Mouse (Mus musculus) fibroblast of lung, adult 2 months (primary cell): ENCODE results near the gene Ankrd28.
"Not testable (repeated sequence)": the region's sequence is repeated elsewhere in the genome, so short reads cannot be mapped to it uniquely, and the experiment has no call there.

Experiments used
- DNase-seq: peaks from one replicate; pipeline ENCODE4 v3.0.0-alpha.2; 2011; ENCODE audit warnings: low read depth

Gene Ankrd28

DNA sequence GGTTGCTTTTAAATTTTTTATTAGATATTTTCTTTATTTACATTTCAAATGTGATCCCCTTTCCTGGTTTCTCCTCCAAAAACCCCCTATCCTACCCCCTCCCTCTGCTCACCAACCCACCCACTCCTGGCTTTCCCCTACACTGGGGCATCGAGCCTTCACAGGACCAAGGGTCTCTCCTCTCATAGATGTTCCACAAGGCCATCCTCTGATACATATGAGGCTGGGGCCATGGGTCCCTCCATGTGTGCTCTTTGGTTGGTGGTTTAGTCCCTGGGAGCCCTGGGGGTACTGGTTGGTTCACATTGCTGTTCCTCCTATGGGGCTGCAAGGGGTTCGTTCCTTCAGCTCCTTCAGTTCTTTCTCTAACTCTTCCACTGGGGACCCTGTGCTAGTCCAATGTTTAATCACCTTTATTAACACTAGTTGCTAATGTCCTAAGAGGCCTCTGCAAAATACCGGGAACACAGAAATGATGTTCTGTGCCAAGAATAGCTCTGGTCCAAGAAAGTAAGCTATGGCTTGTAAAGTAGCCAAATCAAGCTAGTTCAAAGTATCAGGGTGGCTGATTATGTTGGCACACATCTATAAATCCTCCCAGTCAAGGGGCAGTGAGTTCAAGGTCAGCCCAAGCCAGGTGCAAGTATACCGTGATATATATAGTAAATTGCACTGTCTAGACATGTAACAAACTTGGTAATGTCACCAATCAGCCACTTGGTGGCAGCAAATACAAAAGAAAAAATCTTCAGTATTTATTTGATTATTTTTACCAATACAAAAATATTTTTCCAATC lies 36.3 kb downstream of the Ankrd28 start:
- DNase-seq: no peak

DNA sequence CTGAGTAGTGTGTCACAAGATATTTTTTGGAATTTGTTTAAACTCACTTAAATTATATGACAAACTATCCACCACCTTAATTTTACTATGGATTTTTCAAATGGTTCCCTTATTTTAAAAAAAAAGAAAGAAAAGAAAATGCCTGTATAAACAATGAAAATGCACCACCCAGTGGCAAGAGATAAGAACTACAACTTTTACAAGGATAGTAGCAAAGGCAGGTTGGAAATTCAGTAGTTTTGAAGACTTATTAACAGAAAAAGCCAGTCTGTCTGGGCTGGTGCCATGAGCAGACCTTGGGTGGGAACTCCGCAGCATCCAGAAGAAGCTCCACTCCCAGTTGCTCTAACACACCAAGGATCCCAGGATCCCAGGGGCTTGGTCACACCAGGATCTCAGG lies 39.7 kb downstream of the Ankrd28 start:
- DNase-seq: no peak

DNA sequence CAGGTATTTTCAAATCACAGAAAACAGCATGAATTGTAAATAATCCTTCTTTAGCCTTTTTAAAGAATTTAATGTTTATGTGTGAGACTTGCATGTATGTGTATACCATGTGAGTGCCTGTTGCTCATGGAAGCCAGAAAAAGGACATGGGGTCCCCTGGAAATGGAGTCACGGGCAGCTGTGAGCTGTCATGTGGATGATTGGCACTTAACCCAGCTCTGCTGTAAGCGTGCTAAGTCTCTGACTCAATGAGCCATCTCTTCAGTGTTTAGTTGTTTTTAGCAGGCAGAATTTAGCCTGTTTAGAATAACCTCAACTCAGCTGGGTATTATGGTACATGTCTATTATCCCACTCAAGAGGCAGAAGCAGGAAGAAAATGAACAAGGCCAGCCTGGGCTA lies 43.5 kb downstream of the Ankrd28 start:
- no peak for DNase-seq

DNA sequence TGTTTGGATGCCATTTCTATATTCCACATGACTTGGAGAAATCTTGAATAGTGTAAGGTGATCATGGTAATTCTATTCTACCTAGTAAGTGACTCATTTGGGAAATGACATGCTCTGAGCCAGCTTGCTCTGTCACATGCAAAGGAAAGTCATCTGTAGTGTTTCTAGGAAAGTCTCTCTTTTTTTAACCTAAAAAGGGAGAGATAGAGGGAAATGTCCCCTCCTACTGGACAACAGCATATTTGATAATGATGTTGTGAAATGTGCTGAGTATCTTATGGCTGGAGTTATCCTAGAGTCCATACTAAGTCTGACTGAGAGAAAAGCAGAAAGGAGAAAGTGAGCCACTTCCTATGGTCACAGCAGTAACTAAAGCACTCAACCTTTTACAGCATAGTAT lies 44.8 kb downstream of the Ankrd28 start:
- DNase-seq: no peak

DNA sequence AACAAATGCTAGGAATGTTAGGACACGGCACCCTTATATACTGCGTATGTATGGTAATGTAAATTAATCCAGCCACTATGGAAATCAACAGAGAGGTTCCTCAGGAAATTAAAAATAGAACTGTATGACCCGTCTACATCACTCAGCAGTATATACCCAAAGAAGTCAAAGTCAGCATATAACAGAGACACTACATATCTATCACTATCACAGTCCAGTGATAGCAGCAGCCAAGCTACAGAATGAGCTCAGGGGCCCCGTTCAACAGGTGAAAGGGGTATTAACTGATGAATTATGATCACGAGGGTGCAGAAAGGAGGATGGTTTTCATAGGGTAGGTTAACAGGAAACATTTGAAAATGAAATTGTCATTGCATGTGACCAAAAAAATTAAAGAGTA lies 45.5 kb downstream of the Ankrd28 start:
- DNase-seq: no peak

DNA sequence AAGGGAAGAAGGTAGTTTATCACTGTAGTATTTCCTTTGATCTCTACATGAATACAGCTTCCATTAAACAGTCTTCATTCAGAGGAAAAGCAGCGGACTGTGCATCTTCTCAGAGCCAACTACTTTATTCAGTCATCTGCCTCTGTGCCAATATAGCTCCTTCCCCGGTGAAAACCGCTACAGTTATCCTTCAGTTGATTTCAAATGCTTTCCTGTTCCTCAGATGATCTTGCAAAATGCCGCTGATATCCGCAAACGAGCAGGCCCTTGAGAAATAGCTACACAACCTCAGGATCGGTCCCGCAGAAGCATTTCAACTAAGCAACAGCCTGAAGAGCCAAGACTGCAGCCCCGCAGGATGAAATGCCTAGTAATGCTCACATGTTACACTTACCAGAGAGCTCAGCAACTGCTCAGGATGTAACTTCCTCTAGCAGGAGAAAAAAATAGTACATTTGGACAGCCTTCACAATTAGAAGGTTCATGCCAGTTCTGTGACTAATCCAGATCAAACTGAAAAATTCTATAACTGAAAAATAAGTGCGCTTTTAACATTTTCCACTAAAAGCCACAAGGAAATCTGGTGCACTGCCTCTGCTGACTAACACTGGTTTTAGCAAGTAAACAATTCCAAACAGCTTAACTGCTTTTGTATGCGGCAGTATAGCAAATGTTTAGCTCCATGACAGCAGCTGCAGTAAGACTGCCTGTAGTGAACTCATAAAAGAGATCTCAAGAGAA lies 49.0 kb downstream of the Ankrd28 start:
- peak; percentile 80 for DNase-seq

DNA sequence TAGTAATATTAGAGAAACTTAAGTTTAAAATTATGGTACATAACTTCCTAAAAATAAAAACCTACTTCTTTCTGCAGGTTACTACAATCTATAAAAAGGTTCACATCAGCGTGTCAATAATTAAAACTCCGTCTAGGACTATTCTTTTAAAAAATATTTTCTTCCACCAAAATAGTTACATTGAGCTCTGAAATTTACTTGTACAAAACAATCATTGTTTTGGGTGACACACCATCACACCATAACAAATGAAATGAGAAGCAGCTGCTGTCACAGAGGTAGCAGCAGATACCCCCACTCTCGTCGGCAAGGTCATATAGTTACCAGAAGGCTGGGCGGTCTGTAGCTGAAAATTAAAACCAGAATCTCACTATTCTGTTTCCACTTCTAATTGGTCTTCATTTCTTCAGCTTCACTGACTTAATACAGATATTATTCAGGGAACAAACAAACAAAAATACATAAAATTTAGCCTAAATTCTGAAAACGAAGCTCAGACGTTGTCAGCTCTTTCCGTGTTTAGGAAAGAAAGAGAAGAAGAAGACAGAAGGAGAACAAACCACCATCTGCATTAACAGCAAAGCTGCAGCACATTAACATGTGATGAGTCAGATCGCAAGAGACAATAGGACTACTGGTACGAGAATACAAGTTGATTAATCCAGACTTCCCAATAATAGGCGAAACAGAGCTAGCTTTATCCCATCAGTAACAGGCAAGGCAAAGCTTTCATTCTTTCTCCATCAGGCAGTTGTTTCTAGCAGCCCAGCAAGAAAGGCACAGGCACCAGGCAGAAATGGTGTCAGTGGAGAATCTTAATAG lies 49.8 kb downstream of the Ankrd28 start:
- no peak for DNase-seq

DNA sequence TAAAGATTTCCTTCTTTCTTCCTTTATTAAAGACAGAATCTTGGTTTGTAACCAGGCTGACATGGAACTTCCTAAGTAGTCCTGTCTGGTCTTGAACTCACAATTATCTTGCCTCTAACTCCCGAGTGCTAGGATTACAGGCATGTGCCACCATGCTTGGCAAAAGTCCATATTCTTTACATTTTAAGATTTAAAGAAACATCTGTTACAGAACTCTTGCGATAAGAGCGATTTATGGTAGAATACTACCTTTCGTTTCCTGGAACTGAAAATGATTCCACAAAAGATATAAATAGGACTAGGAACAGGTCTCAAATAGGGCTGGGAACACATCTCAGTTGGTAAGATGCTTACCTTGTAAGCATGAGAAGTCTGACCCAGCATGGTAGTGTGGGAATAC lies 56.9 kb downstream of the Ankrd28 start:
- no peak for DNase-seq

DNA sequence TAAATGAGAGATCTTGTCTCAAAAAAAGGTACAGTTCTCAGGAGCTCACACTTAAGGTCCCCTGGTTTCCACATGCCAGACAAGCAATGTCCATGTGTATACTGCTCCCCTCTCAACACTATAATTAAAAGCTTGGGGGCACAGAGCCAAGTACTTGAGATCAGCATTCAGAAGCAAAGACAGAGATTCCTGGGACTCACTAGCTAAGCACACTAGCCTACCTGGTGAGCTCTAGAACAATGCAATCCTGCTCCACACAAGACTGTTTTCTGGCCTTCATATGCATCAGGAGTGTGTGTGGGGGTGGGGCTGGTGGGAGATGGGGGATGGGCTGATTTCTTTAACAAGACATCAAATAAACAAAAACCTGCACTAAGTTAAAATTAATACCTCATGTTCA lies 58.2 kb downstream of the Ankrd28 start:
- no peak for DNase-seq

DNA sequence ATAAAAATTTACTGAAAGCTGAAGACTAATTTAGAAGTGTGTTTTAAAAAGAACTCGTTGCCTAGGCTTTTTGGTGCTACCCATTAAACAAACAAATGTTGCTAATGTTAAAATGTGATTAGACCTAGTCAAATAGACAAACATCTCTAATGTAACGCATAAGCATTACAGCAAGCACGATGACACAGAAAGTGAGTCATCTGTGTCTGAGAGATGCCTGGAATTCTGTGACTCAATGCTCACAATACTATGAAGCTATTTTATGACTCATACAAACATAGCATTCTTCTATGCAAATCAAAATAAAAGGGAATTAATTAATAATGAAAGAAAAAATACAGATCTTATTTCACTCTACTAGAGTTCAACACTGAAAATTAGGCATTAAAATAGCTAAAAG lies 61.9 kb downstream of the Ankrd28 start:
- no peak for DNase-seq

DNA sequence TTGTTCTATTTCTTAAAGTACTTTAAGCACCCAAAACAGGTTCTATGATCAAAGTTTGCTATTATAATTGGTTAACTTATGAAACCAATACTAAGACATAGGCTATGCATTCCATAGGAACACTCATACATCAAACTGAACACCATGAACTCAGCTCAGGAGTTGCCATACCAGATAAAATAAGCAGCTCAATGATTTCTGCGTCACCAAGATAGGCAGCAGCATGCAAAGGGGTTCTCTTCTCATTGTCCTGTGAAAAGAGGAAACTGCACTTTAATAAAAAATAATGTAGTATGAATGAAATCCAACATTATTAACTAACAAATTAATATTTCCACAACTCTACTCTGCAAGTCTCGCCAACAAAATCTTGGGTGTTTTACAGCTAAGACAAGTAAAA lies 66.4 kb downstream of the Ankrd28 start:
- DNase-seq: no peak

DNA sequence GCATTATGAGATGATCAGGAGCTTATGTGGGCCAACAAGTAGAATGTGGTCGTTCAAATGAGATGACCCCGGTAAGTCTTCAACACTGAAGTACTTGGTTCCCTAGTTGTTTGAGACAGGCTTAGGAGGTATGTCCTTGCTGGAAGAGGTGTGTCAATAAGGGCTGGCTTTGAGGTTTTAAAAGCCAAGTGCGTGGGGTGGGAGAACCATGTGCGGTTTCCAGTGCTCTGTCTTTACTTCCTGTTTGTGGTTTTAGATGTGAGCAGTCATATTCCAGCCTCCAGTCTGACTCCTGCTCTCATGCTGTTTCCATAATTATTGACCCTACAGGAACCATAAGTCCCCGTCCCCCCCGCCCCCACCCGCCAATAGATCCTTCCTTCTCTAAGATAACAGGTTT lies 68.7 kb downstream of the Ankrd28 start:
- no peak for DNase-seq

DNA sequence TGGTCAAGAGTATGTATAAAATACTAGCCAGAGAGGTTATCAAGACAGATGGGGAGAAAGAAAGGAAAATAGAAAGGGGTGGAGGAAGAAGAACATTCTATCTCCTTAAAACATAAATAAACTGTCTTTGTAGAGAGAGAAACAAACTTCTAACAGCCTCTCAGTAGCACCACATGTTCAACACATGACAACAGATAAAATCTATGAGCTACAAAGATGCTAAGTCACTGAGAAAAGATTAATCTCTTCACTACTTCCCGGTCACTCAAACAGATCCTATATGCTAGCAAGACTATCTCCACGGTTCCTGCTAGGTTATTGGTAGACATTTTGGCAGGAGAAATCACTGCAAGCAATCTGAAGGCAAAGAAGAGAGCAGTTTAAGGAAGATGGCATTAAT lies 71.3 kb downstream of the Ankrd28 start:
- no peak for DNase-seq

DNA sequence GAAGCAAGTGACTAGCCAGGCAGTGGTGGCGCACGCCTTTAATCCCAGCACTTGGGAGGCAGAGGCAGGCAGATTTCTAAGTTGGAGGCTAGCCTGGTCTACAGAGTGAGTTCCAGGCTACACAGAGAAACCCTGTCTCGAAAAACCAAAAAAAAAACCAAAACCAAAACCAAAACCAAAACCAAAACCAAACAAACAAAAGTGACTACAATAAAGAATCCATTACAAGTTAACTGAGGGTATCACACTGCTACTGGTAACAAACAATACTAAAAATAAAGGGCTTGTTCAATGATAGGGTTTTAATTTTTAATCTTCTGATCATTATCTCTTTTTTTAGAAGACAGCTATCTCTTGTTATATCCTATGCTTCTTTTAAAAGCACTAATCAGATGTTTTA lies 72.0 kb downstream of the Ankrd28 start:
- not testable (repeated sequence) for DNase-seq

DNA sequence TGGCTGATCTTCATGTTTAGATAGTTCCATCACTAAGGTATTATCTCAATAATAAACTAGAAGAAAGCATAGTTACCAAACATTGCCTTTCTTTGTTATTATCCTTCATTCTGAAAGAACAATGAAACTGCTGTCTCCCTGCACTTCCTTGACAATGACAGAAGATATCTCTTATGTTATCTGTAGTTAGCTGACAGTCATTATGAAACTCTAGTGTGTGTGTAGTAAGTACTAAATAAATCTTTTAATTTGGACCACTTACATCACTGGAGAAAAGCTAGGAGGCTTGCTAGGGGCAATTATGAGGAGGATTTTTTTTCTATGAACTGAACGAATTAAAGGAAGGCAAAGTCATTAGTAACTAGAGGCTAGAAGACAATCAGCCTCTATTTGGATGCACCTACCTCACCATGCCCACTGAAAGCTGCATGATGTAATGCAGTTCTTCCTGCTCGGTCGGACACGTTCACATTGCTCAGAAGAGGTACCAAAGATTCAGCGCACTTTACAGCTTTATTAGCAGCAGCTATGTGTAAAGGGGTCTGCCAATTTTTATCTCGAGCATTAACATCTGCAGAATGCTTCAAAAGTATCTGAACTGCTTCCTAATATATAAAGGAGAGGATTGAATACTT lies 82.1 kb downstream of the Ankrd28 start:
- DNase-seq: no peak

DNA sequence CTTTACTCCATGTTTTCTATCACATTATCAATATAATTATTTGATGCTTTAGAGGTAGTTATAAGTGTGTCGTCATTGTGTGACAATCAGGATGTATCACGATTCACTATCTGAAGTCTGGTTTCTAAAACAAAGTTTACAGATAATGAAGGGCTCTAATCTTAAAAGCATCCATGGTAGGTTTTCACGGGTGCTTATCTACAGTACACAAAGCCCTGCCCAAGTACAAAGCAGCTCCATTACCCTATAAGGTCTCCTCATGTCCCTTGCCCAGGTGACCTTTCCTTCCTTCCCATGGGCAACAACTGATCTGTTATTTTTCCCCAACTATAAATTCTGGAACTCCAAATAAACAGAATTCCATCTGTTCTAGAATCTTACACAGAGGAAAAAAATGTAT lies 87.9 kb downstream of the Ankrd28 start:
- no peak for DNase-seq

DNA sequence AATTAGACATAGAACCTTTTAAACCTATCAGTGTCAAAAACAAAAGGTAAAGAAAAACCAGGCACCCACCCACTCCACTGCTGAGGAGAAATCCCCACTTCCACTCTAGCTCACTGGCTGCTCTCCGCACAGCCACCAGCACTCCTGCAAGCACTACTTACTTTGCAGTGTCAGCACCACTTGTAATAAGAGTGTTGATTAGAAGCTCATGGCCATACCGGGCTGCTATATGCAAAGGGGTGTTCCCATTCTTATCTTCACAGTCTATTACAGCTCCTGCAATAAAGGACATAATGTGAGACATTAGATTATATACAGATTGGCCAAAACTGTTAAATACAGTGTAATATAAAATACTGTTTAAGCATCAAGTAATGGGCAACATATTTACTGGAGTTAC lies 95.6 kb downstream of the Ankrd28 start:
- no peak for DNase-seq

DNA sequence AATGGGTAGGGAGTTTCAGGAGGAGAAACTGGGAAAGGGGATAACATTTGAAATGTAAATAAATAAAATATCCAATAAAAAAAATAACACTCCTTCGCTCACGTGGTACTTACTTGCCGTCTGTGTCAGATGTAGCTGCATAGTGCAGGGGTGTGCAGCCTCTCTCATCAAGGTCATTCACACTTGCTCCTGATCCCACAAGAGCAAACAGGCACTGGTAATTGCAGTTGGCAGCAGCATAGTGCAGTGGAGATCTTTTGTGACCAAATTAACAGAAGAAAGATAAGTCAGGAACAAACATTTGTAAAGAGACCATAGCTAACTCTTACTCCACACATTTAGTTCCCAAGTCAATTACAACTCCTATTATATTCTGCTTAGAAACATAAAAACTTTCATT lies 102.9 kb downstream of the Ankrd28 start:
- DNase-seq: no peak

DNA sequence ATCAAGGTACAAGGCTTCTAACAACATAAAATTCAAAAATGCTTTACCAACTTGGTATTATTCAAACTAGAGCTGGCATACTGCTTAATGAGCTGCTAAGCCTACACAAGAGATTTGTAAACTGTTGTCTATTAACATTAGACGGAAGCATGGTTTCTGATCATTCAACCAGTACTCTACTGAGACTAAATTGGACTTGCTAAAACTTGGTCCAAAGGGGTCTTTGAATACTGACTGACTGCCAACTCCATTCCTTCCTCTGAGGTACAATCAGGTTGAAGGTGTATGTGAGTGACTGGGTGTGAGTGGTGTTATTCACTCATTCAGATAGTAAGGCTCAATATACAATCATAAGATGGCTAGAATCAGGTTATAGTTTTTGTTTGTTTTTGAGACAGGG lies 107.7 kb downstream of the Ankrd28 start:
- DNase-seq: no peak

DNA sequence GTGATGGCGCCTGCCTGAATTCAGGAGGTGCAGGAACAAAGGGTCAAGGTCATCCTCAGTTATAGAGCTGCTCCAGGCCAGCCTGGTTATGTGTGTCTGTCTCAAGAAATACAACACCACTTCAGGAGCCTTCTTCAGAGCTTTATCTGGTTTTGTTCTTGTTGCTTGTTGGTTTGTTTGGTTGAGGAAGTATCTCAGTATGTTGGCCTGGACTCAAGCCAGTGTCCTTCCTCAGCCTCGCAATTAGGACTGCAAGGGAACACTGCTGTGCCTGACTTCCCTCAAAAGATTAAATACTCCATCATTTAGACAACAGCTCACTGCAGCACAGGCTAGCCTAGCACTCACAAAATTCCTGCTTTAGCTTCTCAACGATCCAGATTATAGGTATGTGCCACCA lies 109.2 kb downstream of the Ankrd28 start:
- DNase-seq: no peak

DNA sequence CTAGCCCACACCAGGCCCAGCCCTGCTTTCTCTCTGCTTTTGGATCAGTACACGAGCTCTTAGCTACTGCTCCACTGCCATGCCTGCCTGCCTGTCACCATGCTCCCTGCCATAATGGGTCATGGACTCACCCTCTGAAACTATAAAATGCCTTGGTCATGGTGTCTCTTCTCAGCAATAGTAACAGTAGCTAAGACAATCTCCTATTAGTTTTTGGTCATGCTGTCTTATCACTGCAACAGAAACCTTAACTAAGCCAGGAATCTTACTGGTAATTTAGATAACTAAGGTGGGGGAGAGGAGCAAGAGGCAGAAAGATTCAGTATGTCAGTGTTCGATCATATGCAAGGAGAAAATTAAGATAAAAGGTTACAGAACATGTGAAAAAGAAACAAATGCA lies 112.1 kb downstream of the Ankrd28 start:
- no peak for DNase-seq

DNA sequence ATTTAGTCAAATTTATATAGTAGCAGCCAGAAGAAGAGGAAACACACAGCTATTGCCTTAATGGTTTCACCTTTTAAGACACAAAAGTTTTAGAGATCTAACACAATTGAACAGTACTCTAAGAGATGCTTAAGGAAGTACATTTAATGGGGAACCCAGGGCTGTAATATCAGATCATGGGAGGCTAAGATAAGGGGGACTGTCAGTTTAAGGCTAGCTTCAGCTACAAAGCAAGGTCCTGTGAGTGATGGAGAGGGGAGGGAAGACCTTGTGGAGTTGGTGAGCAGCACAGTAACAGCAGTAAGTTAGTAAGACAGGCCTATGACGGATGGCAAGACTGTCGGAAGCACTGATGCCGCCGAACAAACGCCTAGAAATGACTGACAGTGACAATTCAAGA lies 113.1 kb downstream of the Ankrd28 start:
- DNase-seq: no peak
